Mouse (Mus musculus): Measurements from ENCODE around the gene Dpp9. TPM values are rescaled to one million over a fixed set of nuclear protein-coding genes. Genes with fewer than 3 reads are reported as not detected.

The Dpp9 gene
- polyA plus RNA-seq, 1 experiment from 2014 or later, result 26.3 TPM

DNA sequence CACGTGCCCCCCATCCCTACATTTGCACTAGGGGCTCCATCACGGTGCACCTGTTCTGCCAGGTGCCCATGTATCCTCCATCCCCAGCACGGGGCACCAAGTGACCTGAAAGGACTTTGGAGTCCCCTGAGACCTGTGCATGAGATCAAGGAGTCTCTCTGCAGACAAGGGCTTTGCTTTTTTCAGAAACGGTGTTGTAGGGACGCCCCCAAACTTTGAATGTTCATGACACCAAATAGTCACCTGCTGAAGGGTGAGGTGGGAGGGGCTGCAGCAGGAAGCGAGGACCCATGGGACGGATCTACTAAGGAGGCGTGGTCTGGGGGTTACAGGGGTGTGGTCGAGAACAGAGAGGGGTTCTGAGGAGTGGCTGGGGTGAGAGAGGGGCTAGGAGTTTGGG, 70.4 kb downstream of the Dpp9 start:
- WGBS, result 19% methylated on average over 9 of the region's 9 CpGs
- Histone ChIP-seq H3K4me2 (peak overlapping the region; percentile 67), H3K36me3 (no peaks in the 10 kb centered on the region), H3K9me3 (no peaks in the 10 kb centered on the region), H3K27me3 (peaks cover 80% of the 10 kb centered on the region), H3K9ac (peak overlapping the region; percentile 70), H3K27ac (replicated peaks) (no peak overlapping the region), H3K4me1 (replicated peaks) (peaks cover 15% of the 10 kb centered on the region), H3K4me3 (peak overlapping the region; percentile 35)
- 0 out of 2 replicates have a peak, but pooled peaks have one; percentile 15 for ATAC-seq (ENCODE audit: low read depth)

GRCm38 (mm10) chr17:56147420-56147819, 71.3 kb downstream of the Dpp9 start:
- H3K4me2 ChIP-seq, result no peak overlapping the region
- 68% methylated on average over 12 of the region's 12 CpGs for WGBS
- H3K27me3 ChIP-seq, result peaks cover 80% of the 10 kb centered on the region
- ATAC-seq (ENCODE audit: low read depth), result no peak
- H3K36me3 ChIP-seq, result no peaks in the 10 kb centered on the region
- no peak overlapping the region for H3K27ac ChIP-seq (replicated peaks)
- H3K9me3 ChIP-seq, result no peaks in the 10 kb centered on the region
- no peak overlapping the region for H3K4me3 ChIP-seq
- no peak overlapping the region for H3K9ac ChIP-seq
- peaks cover 19% of the 10 kb centered on the region for H3K4me1 ChIP-seq (replicated peaks)

DNA sequence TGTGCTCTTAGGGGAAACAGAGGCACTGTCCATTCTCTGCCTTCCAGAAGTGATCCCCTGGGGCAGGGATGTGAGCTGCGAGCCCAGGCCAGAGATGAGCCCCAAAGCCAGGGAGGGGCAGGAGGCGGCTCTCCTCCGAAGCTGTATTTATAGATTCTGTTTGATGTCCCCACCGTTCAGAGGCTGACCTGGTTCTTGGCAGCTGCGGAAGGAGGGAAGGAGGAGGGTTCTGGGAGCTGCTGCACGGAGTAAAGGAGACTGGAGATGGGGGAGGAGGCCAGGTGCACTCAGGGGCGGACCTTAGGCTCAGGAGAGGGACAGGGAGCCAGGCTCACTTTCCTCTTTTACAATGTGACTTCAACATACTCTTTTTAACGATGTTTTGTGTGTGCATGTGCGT, 72.6 kb downstream of the Dpp9 start:
- Histone ChIP-seq H3K27me3 (peaks cover 80% of the 10 kb centered on the region), H3K27ac (replicated peaks) (no peak overlapping the region), H3K36me3 (no peaks in the 10 kb centered on the region), H3K9ac (no peak overlapping the region), H3K4me3 (no peak overlapping the region), H3K4me2 (no peak overlapping the region), H3K4me1 (replicated peaks) (peaks cover 32% of the 10 kb centered on the region), H3K9me3 (no peaks in the 10 kb centered on the region)
- ATAC-seq (ENCODE audit: low read depth), result no peak
- 13% methylated on average over 9 of the region's 9 CpGs for WGBS

- Histone ChIP-seq H3K9me3 (no peaks in the 10 kb centered on the region), H3K9ac (no peak overlapping the region), H3K27me3 (peaks cover 73% of the 10 kb centered on the region), H3K4me2 (no peak overlapping the region), H3K4me1 (replicated peaks) (peaks cover 40% of the 10 kb centered on the region), H3K27ac (replicated peaks) (no peak overlapping the region), H3K4me3 (no peak overlapping the region), H3K36me3 (no peaks in the 10 kb centered on the region)
- 72% methylated on average over 9 of the region's 9 CpGs for WGBS
- ATAC-seq (ENCODE audit: low read depth), result no peak
Observed at GRCm38 (mm10) chr17:56144546-56144945, 74.2 kb downstream of the Dpp9 start.

DNA sequence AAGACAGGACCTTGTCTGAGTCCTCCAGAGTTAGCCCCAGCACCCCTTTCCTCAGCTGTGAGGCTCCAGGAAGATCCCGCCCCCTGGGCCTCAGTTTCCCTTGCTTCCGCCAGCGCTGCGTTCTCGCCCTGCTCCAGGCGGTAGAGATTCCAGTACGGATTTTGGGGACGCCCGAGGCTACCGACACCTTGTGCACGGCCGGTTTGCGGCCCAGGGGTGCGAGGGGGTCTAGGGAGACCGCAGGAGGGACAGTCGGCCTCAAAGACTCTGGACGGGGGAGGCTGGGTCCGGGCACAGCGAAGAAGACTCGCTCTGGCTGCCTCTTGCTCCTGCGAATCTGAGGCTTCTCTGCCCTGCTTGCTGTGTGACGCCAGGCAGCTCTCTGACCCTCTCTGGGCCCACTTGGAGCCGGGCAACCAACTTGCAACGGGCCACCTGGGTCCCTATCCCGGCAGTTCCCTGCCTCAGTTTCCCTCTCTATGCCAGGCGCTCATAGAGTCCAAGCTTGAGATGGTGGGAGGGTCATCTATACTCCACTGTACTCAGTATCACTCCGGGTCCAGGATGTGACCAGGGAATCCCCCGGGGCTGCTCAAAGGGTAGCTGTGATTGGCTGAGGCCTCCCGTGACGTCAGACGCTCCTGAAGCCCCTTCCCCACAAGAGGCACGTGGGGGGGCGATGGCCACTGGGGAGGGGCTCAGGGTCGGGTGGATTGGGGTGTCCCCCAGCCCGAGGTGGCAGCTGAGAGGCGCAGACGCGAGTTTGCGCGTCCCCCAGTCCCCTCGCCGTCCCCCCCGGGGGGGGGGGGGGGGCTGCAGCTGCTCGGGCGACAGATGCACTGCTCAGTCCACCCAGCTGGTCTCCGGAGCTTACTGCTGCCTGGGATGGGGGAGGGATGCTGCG, 76.8 kb downstream of the Dpp9 start:
- peak overlapping the region; percentile 46 for H3K4me3 ChIP-seq
- peaks cover 65% of the 10 kb centered on the region for H3K27me3 ChIP-seq
- H3K27ac ChIP-seq (replicated peaks), result 0 out of 2 replicates have a peak overlapping the region, but pooled peaks have one; percentile 1
- peak overlapping the region; percentile 69 for H3K9ac ChIP-seq
- H3K36me3 ChIP-seq, result no peaks in the 10 kb centered on the region
- under 1% methylated on average over 38 of the region's 47 CpGs for WGBS
- no peaks in the 10 kb centered on the region for H3K9me3 ChIP-seq
- H3K4me1 ChIP-seq (replicated peaks), result peaks cover 53% of the 10 kb centered on the region
- peak; percentile 60 for ATAC-seq (ENCODE audit: low read depth)
- peak overlapping the region; percentile 61 for H3K4me2 ChIP-seq

- H3K4me3 ChIP-seq, result peak within 1 kb of the TSS; percentile 74
- under 1% methylated on average over 78 of the region's 79 CpGs for WGBS
- peak; percentile 42 for ATAC-seq (ENCODE audit: low read depth)
- no peaks in the 10 kb centered on the region for H3K9me3 ChIP-seq
- H3K27me3 ChIP-seq, result peaks cover 48% of the 10 kb centered on the region
- no peaks in the 10 kb centered on the region for H3K36me3 ChIP-seq
- peak within 1 kb of the TSS; percentile 85 for H3K9ac ChIP-seq
- peak within 1 kb of the TSS; percentile 78 for H3K27ac ChIP-seq (replicated peaks)
- peaks cover 61% of the 10 kb centered on the region for H3K4me1 ChIP-seq (replicated peaks)
- peak within 1 kb of the TSS; percentile 76 for H3K4me2 ChIP-seq
Observed at GRCm38 (mm10) chr17:56139858-56140595, 78.7 kb downstream of the Dpp9 start, which contains the start of gene Sema6b. Gene Sema6b (minus strand): TSS chr17:56140343.

GRCm38 (mm10) chr17:56139355-56139754, 79.3 kb downstream of the Dpp9 start:
- H3K4me1 ChIP-seq (replicated peaks), result peaks cover 66% of the 10 kb centered on the region
- H3K27me3 ChIP-seq, result peaks cover 41% of the 10 kb centered on the region
- H3K4me2 ChIP-seq, result peak overlapping the region; percentile 76
- peak; percentile 6 for ATAC-seq (ENCODE audit: low read depth)
- H3K9ac ChIP-seq, result peak overlapping the region; percentile 85
- 7% methylated on average over 21 of the region's 21 CpGs for WGBS
- H3K9me3 ChIP-seq, result no peaks in the 10 kb centered on the region
- H3K27ac ChIP-seq (replicated peaks), result peak overlapping the region; percentile 78
- peak overlapping the region; percentile 74 for H3K4me3 ChIP-seq
- H3K36me3 ChIP-seq, result no peaks in the 10 kb centered on the region

DNA sequence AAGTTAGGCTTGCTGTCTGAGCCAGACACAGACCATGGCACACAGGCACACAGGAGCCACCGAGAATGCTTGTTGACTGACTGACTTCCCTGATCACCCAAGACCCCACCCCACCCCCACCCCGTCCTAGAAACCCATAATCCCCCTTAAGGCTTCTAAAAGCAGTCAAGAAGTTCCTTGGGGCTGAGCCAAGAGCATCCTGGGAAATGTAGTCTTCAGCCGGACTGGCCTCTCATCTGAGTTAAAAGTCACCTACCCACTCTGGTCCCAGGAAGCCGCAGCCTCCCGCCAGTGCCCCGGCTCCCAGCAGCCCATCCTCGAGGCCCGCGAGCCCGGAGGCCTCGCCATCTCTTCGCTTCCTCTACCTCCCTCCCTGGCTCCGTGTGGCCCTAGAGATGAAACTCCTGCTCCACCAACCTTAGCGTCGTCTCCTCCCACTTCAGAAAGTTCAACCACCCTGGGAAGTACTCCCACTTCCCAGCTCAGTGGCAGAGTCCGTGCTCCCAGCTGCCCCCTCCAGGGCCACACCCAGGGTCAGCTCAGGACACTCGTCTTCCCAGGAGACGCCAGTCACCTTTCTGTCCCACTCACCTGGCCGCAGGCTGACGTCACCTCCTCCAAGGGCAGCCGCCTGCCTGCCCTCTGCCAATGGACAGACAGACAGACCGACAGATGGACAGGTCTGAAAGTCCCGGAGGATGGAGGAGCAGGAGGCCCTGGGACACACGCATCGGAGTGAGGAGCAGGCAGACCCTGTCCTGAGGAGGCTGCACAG, 80.7 kb downstream of the Dpp9 start:
- Histone ChIP-seq H3K27me3 (peaks cover 33% of the 10 kb centered on the region), H3K4me1 (replicated peaks) (peaks cover 79% of the 10 kb centered on the region), H3K36me3 (no peaks in the 10 kb centered on the region), H3K4me2 (peak overlapping the region; percentile 76), H3K27ac (replicated peaks) (no peak overlapping the region), H3K4me3 (peak overlapping the region; percentile 74), H3K9ac (peak overlapping the region; percentile 85), H3K9me3 (no peaks in the 10 kb centered on the region)
- ATAC-seq (ENCODE audit: low read depth), result no peak
- WGBS, result 13% methylated on average over 25 of the region's 25 CpGs

MicroRNA genes within 50 kb of the gene (microRNA counts, 519-probe panel; counts per million panel counts)
- 1,674 counts per million, percentile 10 among the panel's probes with 10 or more counts for microRNA mmu-miR-7b

Small RNA genes lying within 50 kb of the gene (microRNA-seq; reads per million reads assigned to microRNA genes)
- gene Gm44397 (not detected), gene Mir7b (311 reads per million, percentile 70 among the genes with 10 or more reads in this experiment)

Other genes with a start within 250 kb of the Dpp9 start
- gene Shd, start 248.4 kb downstream of the Dpp9 start, polyA plus RNA-seq (2015; fragmentation: Nextera tagmentation; extraction: Ambion mirVana), result 150 and 161 TPM in 2 replicates
- 145 and 165 TPM in 2 replicates for gene Fsd1, start 232.4 kb downstream of the Dpp9 start, polyA plus RNA-seq (2015; fragmentation: Nextera tagmentation; extraction: Ambion mirVana)
- 6.4 and 7.4 TPM in 2 replicates for gene Stap2, start 213.3 kb downstream of the Dpp9 start, polyA plus RNA-seq (2015; fragmentation: Nextera tagmentation; extraction: Ambion mirVana)
- gene Mpnd, start 213.2 kb downstream of the Dpp9 start, polyA plus RNA-seq (2015; fragmentation: Nextera tagmentation; extraction: Ambion mirVana), result 156 and 174 TPM in 2 replicates
- 112 and 114 TPM in 2 replicates for gene Sh3gl1, start 182.3 kb downstream of the Dpp9 start, polyA plus RNA-seq (2015; fragmentation: Nextera tagmentation; extraction: Ambion mirVana)
- 6.3 and 8.0 TPM in 2 replicates for gene Chaf1a, start 178.5 kb downstream of the Dpp9 start, polyA plus RNA-seq (2015; fragmentation: Nextera tagmentation; extraction: Ambion mirVana)
- gene Ubxn6, start 143.9 kb downstream of the Dpp9 start, polyA plus RNA-seq (2015; fragmentation: Nextera tagmentation; extraction: Ambion mirVana), result 79.6 and 91.4 TPM in 2 replicates
- 140 and 150 TPM in 2 replicates for gene Hdgfl2, start 139.3 kb downstream of the Dpp9 start, polyA plus RNA-seq (2015; fragmentation: Nextera tagmentation; extraction: Ambion mirVana)
- gene Plin4, start 109.1 kb downstream of the Dpp9 start, polyA plus RNA-seq (2015; fragmentation: Nextera tagmentation; extraction: Ambion mirVana), result 0.03 and 0.11 TPM in 2 replicates
- gene Plin5, start 101.3 kb downstream of the Dpp9 start, polyA plus RNA-seq (2015; fragmentation: Nextera tagmentation; extraction: Ambion mirVana), result 0.83 and 0.93 TPM in 2 replicates
- gene Lrg1, start 96.9 kb downstream of the Dpp9 start, polyA plus RNA-seq (2015; fragmentation: Nextera tagmentation; extraction: Ambion mirVana), result 0.22 TPM in 1 of 2 replicates, not detected in the other
- 10.9 and 11.1 TPM in 2 replicates for gene Sema6b, start 78.6 kb downstream of the Dpp9 start, polyA plus RNA-seq (2015; fragmentation: Nextera tagmentation; extraction: Ambion mirVana)
- 8.5 and 9.1 TPM in 2 replicates for gene Tnfaip8l1, start 56.4 kb downstream of the Dpp9 start, polyA plus RNA-seq (2015; fragmentation: Nextera tagmentation; extraction: Ambion mirVana)
- gene Mydgf, start 35.0 kb downstream of the Dpp9 start, polyA plus RNA-seq (2015; fragmentation: Nextera tagmentation; extraction: Ambion mirVana), result 67.4 and 74.2 TPM in 2 replicates
- 16.6 and 19.1 TPM in 2 replicates for gene Fem1a, start 37.9 kb upstream of the Dpp9 start, polyA plus RNA-seq (2015; fragmentation: Nextera tagmentation; extraction: Ambion mirVana)
- gene Ticam1, start 57.9 kb upstream of the Dpp9 start, polyA plus RNA-seq (2015; fragmentation: Nextera tagmentation; extraction: Ambion mirVana), result 1.5 and 1.7 TPM in 2 replicates
- gene Plin3, start 74.0 kb upstream of the Dpp9 start, polyA plus RNA-seq (2015; fragmentation: Nextera tagmentation; extraction: Ambion mirVana), result 21.5 and 24.7 TPM in 2 replicates
- not detected in 2 replicates for gene Arrdc5, start 81.4 kb upstream of the Dpp9 start, polyA plus RNA-seq (2015; fragmentation: Nextera tagmentation; extraction: Ambion mirVana)
- gene Uhrf1, start 84.4 kb upstream of the Dpp9 start, polyA plus RNA-seq (2015; fragmentation: Nextera tagmentation; extraction: Ambion mirVana), result 20.0 and 27.4 TPM in 2 replicates
- 72.1 and 77.9 TPM in 2 replicates for gene Kdm4b, start 107.2 kb upstream of the Dpp9 start, polyA plus RNA-seq (2015; fragmentation: Nextera tagmentation; extraction: Ambion mirVana)

Measured in neural tube, embryonic 13.5 days (tissue).